Comparison of ENCODE assay signal across 8 mouse cellular contexts in the genomic region with DNA sequence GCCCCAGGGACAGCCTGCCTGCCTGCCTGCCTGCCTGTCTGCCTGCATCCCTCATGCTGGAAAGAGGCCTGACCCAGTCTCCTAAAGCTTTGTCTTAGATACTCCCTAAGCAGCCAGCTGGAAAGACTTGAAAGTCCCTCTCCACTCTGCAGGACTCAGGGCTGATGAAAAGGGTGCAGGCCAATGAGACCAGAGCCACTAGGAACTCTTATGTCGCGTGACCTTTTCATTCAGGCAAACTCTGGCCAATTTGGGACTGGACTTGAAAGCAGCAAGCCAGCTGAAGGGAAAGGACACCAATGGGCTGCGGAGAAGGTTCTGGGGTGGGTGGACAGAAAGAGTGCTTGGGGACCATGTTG. TPM values are rescaled to one million over a fixed set of nuclear protein-coding genes. Genes with fewer than 3 reads are reported as not detected.
DNase-seq lines count a peak whose midpoint lies in the region; ATAC-seq and TF ChIP-seq lines count a peak whose summit lies in the region.

No protein-coding gene starts in this region.

- no peak for TF ChIP-seq POLR2A in cortical plate, adult 2 months (IDR thresholded peaks at IDR 0.05; ENCODE audit: extremely low read depth, insufficient read depth, low read length)

- H3K4me3 ChIP-seq in kidney, postnatal 0 days (replicated peaks; ENCODE audit: low read depth, low read length), result no peak overlapping the region
- no peak overlapping the region for H3K4me3 ChIP-seq in cortical plate, adult 2 months (ENCODE audit: insufficient read depth, low read length)
- no peak overlapping the region for H3K4me3 ChIP-seq in forebrain, embryonic 12.5 days (replicated peaks)
- H3K4me3 ChIP-seq in midbrain, embryonic 12.5 days, result no peak overlapping the region

- TF ChIP-seq CTCF in kidney, postnatal 0 days (IDR thresholded peaks at IDR 0.05; ENCODE audit: low read depth), result no peak
- no peak for TF ChIP-seq CTCF in cortical plate, adult 2 months (IDR thresholded peaks at IDR 0.05; ENCODE audit: extremely low read depth, insufficient read depth, low read length)

- no peak overlapping the region for H3K4me2 ChIP-seq in kidney, postnatal 0 days (ENCODE audit: low read length)
- H3K4me2 ChIP-seq in forebrain, embryonic 12.5 days, result no peak overlapping the region
- H3K4me2 ChIP-seq in midbrain, embryonic 12.5 days (replicated peaks), result 0 out of 2 replicates have a peak overlapping the region, but pooled peaks have one; percentile 32

- H3K27me3 ChIP-seq in kidney, postnatal 0 days (ENCODE audit: insufficient read depth, low read length), result no peaks in the 10 kb centered on the region
- H3K27me3 ChIP-seq in forebrain, embryonic 12.5 days, result no peaks in the 10 kb centered on the region
- H3K27me3 ChIP-seq in midbrain, embryonic 12.5 days, result no peaks in the 10 kb centered on the region

- H3K4me1 ChIP-seq in kidney, postnatal 0 days (replicated peaks; ENCODE audit: insufficient read depth, low read length), result peaks cover 25% of the 10 kb centered on the region
- H3K4me1 ChIP-seq in cortical plate, adult 2 months (ENCODE audit: control insufficient read depth, insufficient read depth, low read length), result peaks cover 44% of the 10 kb centered on the region
- H3K4me1 ChIP-seq in forebrain, embryonic 12.5 days, result peaks cover 61% of the 10 kb centered on the region
- H3K4me1 ChIP-seq in midbrain, embryonic 12.5 days, result peaks cover 40% of the 10 kb centered on the region

- H3K9me3 ChIP-seq in kidney, postnatal 0 days (replicated peaks; ENCODE audit: low read length), result no peaks in the 10 kb centered on the region
- H3K9me3 ChIP-seq in forebrain, embryonic 12.5 days, result no peaks in the 10 kb centered on the region
- no peaks in the 10 kb centered on the region for H3K9me3 ChIP-seq in midbrain, embryonic 12.5 days

- intact Hi-C loops in gastrocnemius, postnatal 36 days (cut with DNase I), result no loop called here

- peak; percentile 54 for DNase-seq in kidney, postnatal 0 days (ENCODE audit: low spot score)
- DNase-seq in kidney, adult 11 months, result no peak
- DNase-seq in gastrocnemius, postnatal 36 days, result no peak
- no peak for DNase-seq in layer of hippocampus, postnatal 25 days (ENCODE audit: extremely low spot score in 1 of 2, low spot score in 1 of 2)
- DNase-seq in lung, postnatal 4 days, result no peak

- WGBS in kidney, postnatal 0 days, result 80% methylated on average over 3 of the region's 3 CpGs
- 29% methylated on average over 3 of the region's 3 CpGs for WGBS in forebrain, embryonic 12.5 days
- 48% methylated on average over 3 of the region's 3 CpGs for WGBS in midbrain, embryonic 12.5 days

- peak overlapping the region; percentile 70 for H3K27ac ChIP-seq in kidney, postnatal 0 days
- peak overlapping the region; percentile 15; the same call in 1 of the 2 replicates for H3K27ac ChIP-seq in cortical plate, adult 2 months (ENCODE audit: insufficient read depth, low read length)
- peak overlapping the region; percentile 75 for H3K27ac ChIP-seq in forebrain, embryonic 12.5 days
- H3K27ac ChIP-seq in midbrain, embryonic 12.5 days (replicated peaks), result peak overlapping the region; percentile 62

- H3K9ac ChIP-seq in kidney, postnatal 0 days (ENCODE audit: low read depth, low read length), result 0 out of 2 replicates have a peak overlapping the region, but pooled peaks have one; percentile 2
- H3K9ac ChIP-seq in forebrain, embryonic 12.5 days, result peak overlapping the region; percentile 21; the same call in 1 of the 2 replicates
- no peak overlapping the region; the same call in 1 of the 2 replicates for H3K9ac ChIP-seq in midbrain, embryonic 12.5 days (replicated peaks)

- no peak for ATAC-seq in kidney, postnatal 0 days (replicated peaks; ENCODE audit: low FRiP score, low read depth)
- ATAC-seq in forebrain, embryonic 12.5 days (ENCODE audit: low FRiP score), result no peak
- ATAC-seq in midbrain, embryonic 12.5 days (ENCODE audit: low FRiP score, low read depth), result no peak

- 0 out of 2 replicates have a peak, but pooled peaks cover 10% of the 10 kb centered on the region for H3K36me3 ChIP-seq in kidney, postnatal 0 days (ENCODE audit: insufficient read depth, low read length)
- H3K36me3 ChIP-seq in forebrain, embryonic 12.5 days (replicated peaks), result 0 out of 2 replicates have a peak, but pooled peaks cover 8% of the 10 kb centered on the region
- H3K36me3 ChIP-seq in midbrain, embryonic 12.5 days, result no peaks in the 10 kb centered on the region

RNA-seq across cellular contexts. Expression of a gene that starts 47.7 kb away (rescaled TPM):
- 2.3 and 2.4 TPM in 2 replicates for polyA plus RNA-seq in kidney, postnatal 0 days (2015; fragmentation: Nextera tagmentation; extraction: Ambion mirVana)
- 39.2 and 43.7 TPM in 2 replicates for polyA plus RNA-seq in cortical plate, adult 2 months (2012; rRNA removed)
- polyA plus RNA-seq in forebrain, embryonic 12.5 days (2016; fragmentation: Nextera tagmentation; extraction: Ambion mirVana), result 4.4 and 5.3 TPM in 2 replicates
- 3.7 and 4.5 TPM in 2 replicates for polyA plus RNA-seq in midbrain, embryonic 12.5 days (2016; fragmentation: Nextera tagmentation; extraction: Ambion mirVana)
- total RNA-seq in gastrocnemius, postnatal 36 days (2021), result 10 to 100 TPM; 13.5 to 18.9 TPM
- total RNA-seq in layer of hippocampus, postnatal 25 days (2021), result 10 to 100 TPM; 50.0 to 53.4 TPM

Comparison
In these comparisons a context has a peak if more than half of its experiments do, and no peak if none do; other contexts are left out.
1. H3K27ac ChIP-seq: peak in every context shown above with its lines; median percentile 75 in forebrain, embryonic 12.5 days; 70 in kidney, postnatal 0 days; 62 in midbrain, embryonic 12.5 days; 15 in cortical plate, adult 2 months.